Mouse (Mus musculus) kidney, embryonic 16.5 days (tissue): ENCODE measurements around the gene Zfp451. TPM values are rescaled to one million over a fixed set of nuclear protein-coding genes. Genes with fewer than 3 reads are reported as not detected.

Experiments used
- ATAC-seq: fragments of 200-750 bp; cut with Nextera tagmentation; 2 replicates; pipeline ENCODE4 v1.8.0; 2017; ENCODE audit warnings: moderate TSS enrichment; ENCODE audit not compliant: low FRiP score, low TSS enrichment
- H3K27ac ChIP-seq: fragments of 300-500 bp; sonication (generic); 2 replicates; pipeline ENCODE4 v1.5.1; 2014; ENCODE audit warnings: low read length
- H3K27me3 ChIP-seq: fragments of 300-500 bp; sonication (generic); 2 replicates; pipeline ENCODE4 v1.6.1; 2014; ENCODE audit warnings: low read length, control low read depth, mixed read lengths; ENCODE audit not compliant: insufficient read depth
- H3K36me3 ChIP-seq: fragments of 300-500 bp; sonication (generic); 2 replicates; pipeline ENCODE4 v1.6.1; 2014; ENCODE audit warnings: low read length, control low read depth, mixed read lengths; ENCODE audit not compliant: insufficient read depth
- H3K4me1 ChIP-seq: fragments of 300-500 bp; sonication (generic); 2 replicates; pipeline ENCODE4 v1.6.1; 2014; ENCODE audit warnings: low read length, control low read depth, mixed read lengths; ENCODE audit not compliant: insufficient read depth
- H3K4me2 ChIP-seq: fragments of 300-500 bp; sonication (generic); replicated peaks from 2 replicates; pipeline ENCODE4 v1.6.1; 2014; ENCODE audit warnings: low read depth, low read length
- H3K4me3 ChIP-seq: fragments of 300-500 bp; sonication (generic); 2 replicates; pipeline ENCODE4 v1.5.1; 2014; ENCODE audit warnings: mild to moderate bottlenecking, low read length
- H3K9ac ChIP-seq: fragments of 300-500 bp; sonication (generic); replicated peaks from 2 replicates; pipeline ENCODE4 v1.6.1; 2014; ENCODE audit warnings: low read length
- H3K9me3 ChIP-seq: fragments of 300-500 bp; sonication (generic); 2 replicates; pipeline ENCODE4 v1.6.1; 2016; ENCODE audit warnings: low read length, control low read depth
- WGBS: fragments of 180-500 bp; shearing (Covaris S2); extraction: QIAGEN DNeasy Blood & Tissue Kit; methylation state at CpG from one replicate; pipeline ENCODE4 v1.1.7; 2014; 5-methylcytosine and 5-hydroxymethylcytosine counted together
- polyA plus RNA-seq: library from polyadenylated mRNA; unstranded; fragments of >200 nt; fragmentation: Nextera tagmentation; extraction: Ambion mirVana; gene quantifications from 2 replicates; pipeline ENCODE4 v1.2.1, GENCODE M21; 2015

Zfp451 gene
- polyA plus RNA-seq, 1 experiment from 2014 or later: 26.4 TPM

DNA sequence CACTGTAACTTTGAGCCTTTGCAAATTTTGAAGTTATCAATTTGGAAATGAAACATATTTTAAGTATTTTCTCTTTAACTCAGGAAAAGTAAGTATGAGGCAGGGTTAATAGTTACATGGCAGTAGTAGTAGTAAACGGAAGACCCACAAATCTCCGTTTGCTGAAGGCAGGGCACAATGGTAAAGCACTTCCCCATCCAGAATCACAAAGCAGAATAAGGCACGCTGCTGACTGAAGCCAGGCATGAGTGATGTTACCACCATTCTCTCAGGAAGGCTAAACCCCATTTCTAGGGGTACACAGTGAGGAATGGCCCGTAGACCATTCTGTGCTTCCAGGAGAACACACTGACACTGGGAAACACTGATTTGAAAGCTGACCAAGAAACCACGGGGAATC lies 26.3 kb downstream of the Zfp451 start:
- H3K9me3 ChIP-seq: no peaks in the 10 kb centered on the region
- no peaks in the 10 kb centered on the region for H3K27me3 ChIP-seq
- no peak for ATAC-seq
- H3K4me1 ChIP-seq: no peaks in the 10 kb centered on the region
- H3K4me2 ChIP-seq: no peak overlapping the region
- H3K4me3 ChIP-seq: no peak overlapping the region
- H3K36me3 ChIP-seq: peaks cover 9% of the 10 kb centered on the region
- no peak overlapping the region for H3K27ac ChIP-seq
- WGBS: 86% methylated on average over 5 of the region's 5 CpGs
- no peak overlapping the region for H3K9ac ChIP-seq

DNA sequence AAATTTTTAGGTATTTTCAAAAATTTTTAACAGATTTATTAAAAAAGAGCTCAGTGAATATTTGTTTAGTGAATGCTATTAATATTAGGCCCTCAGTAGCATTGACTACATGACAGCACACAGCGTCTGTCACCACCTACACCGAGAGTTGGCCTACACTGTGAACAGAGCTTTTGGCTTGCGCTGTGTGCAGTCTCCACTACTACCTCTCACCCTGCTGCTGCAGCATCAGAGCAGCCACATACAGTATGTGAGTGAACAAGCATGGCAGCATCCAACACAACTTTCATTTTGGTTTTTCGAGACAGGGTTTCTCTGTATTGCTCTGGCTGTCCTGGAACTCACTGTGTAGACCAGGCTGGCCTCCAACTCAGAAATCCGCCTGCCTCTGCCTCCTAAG lies 29.8 kb downstream of the Zfp451 start:
- no peak overlapping the region for H3K4me3 ChIP-seq
- H3K9me3 ChIP-seq: no peaks in the 10 kb centered on the region
- no peak for ATAC-seq
- WGBS: 97% methylated on average over 5 of the region's 5 CpGs
- no peaks in the 10 kb centered on the region for H3K27me3 ChIP-seq
- H3K4me1 ChIP-seq: no peaks in the 10 kb centered on the region
- H3K9ac ChIP-seq: no peak overlapping the region
- H3K27ac ChIP-seq: no peak overlapping the region
- no peak overlapping the region for H3K4me2 ChIP-seq
- peaks cover 9% of the 10 kb centered on the region for H3K36me3 ChIP-seq

DNA sequence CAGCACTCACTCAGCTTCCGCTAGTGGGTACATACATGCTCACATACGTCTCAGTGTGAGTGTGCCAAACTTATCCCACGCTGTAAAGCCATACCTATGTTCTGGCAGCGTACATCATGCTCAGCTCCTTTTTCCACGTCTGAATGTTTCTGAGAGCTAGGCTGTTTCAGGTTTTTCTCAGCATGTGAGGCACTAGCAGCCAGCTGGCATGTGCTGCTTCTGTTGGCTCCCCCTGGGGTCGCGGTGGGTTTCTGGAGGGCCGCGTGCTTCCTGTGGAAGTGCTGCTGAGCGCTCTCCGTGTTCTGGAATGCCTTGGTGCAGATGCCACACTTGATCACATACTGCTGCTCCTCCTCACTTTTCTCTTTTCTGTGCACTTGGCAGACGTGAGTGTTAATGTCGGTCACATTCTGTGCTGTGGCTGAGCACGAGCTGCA lies 38.2 kb downstream of the Zfp451 start:
- H3K9me3 ChIP-seq: no peaks in the 10 kb centered on the region
- no peak overlapping the region for H3K9ac ChIP-seq
- ATAC-seq: no peak
- H3K27me3 ChIP-seq: no peaks in the 10 kb centered on the region
- 87% methylated on average over 14 of the region's 14 CpGs for WGBS
- no peak overlapping the region for H3K4me2 ChIP-seq
- no peak overlapping the region for H3K27ac ChIP-seq
- peaks cover 30% of the 10 kb centered on the region for H3K36me3 ChIP-seq
- H3K4me1 ChIP-seq: no peaks in the 10 kb centered on the region
- no peak overlapping the region for H3K4me3 ChIP-seq

DNA sequence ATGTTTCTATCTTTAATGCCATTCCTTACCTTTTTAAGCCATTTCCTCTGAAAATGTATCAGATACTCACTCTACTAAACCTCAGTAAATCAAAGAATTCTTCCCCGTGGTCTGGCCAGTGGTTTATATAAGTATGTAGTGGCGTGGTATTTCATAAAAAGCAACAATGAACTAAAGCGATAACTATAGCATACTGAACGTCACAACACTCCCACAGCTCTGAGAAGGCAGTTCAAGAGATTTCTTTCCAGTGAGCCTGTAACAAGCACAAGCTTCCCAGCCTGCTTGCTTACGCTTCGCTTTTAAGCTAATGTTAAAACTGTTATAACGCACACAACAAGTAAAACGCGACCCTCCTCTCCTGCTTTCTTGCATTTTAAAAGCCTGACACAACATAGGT lies 42.3 kb downstream of the Zfp451 start:
- WGBS: 93% methylated on average over 9 of the region's 9 CpGs
- H3K27me3 ChIP-seq: no peaks in the 10 kb centered on the region
- ATAC-seq: no peak

DNA sequence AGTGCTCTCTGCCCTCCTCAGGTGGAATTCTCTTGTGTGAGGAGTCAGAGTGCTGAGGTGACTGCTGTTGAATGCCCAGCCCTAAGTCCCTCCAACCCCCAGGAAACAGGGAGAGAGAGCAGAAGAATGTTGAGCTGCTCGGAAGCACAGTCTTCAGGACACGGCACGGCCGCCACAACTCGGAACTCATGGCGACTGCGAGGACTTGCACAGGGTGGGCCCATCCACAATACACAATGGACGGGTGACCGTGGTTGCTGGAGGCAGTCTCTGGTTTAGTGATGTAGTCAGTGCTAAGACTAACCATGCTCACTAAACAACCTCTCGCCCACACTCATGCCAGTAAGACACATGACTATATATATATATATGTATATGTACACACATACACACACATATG lies 42.8 kb downstream of the Zfp451 start:
- no peak overlapping the region for H3K27ac ChIP-seq
- WGBS: 94% methylated on average over 10 of the region's 10 CpGs
- no peak for ATAC-seq
- H3K4me3 ChIP-seq: no peak overlapping the region
- H3K9me3 ChIP-seq: no peaks in the 10 kb centered on the region
- H3K36me3 ChIP-seq: peaks cover 39% of the 10 kb centered on the region
- H3K27me3 ChIP-seq: no peaks in the 10 kb centered on the region
- H3K4me1 ChIP-seq: peaks cover 4% of the 10 kb centered on the region; the same call in 1 of the 2 replicates
- H3K9ac ChIP-seq: no peak overlapping the region
- H3K4me2 ChIP-seq: no peak overlapping the region

More for the DNA sequence above, 42.3 kb downstream of the Zfp451 start:
- Histone ChIP-seq H3K27ac (no peak overlapping the region), H3K4me1 (peaks cover 4% of the 10 kb centered on the region; the same call in 1 of the 2 replicates), H3K9ac (no peak overlapping the region), H3K36me3 (peaks cover 43% of the 10 kb centered on the region), H3K4me3 (no peak overlapping the region), H3K9me3 (no peaks in the 10 kb centered on the region), H3K4me2 (no peak overlapping the region)

DNA sequence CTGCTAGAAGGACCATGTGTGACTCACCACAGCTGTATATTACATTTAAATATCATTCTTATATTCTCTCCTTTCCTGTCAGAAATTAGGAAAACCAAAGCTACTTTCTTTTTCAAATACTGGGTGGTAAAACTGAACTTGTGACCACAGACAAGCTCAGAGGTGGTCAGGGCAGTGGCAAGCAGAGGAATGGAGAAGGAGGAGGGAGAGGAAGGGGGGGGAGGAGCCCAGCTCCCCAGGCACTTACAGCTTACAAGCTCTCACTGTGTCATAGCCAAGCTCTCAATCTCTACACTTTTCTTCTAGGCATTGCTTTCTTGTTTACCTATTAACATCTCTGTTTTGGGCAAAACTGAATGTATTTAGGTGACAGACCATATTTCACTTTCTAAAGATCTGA lies 45.6 kb downstream of the Zfp451 start:
- peaks cover 4% of the 10 kb centered on the region; the same call in 1 of the 2 replicates for H3K4me1 ChIP-seq
- ATAC-seq: no peak
- H3K4me2 ChIP-seq: no peak overlapping the region
- H3K9me3 ChIP-seq: no peaks in the 10 kb centered on the region
- H3K27me3 ChIP-seq: no peaks in the 10 kb centered on the region
- no peak overlapping the region for H3K4me3 ChIP-seq
- H3K36me3 ChIP-seq: peaks cover 33% of the 10 kb centered on the region
- no peak overlapping the region for H3K9ac ChIP-seq
- H3K27ac ChIP-seq: no peak overlapping the region

DNA sequence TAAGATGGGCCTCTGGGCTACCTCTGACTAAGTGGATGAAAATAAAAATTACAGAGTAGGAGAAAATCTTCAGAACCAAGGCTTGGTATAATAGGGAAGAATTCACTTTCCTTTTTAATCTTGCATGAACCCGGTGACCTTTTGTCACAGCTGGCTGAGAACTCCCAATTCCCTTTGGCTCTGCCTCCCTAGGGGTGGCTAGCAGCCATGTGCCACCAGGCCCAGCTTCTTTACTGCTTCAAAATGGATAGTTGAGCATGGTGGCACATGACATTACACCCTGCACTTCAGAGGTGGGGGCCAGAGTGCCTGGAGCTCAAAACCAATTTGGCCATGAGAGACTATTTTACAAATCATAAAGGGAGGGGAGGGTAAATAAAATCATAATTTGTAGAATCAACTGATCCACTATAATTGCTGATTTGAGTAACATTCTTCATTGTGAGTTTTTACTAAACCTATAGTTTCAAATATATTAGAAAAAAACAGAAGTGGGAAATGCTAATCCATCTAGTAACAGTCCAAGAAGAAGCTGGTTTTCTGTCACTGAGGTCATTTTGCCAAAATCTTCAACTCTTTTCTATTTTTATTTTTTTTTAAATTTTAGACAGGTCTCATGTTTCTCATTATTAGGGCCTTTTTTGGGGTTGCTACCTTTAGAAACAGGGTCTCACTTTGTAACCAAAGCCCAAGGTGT lies 46.2 kb downstream of the Zfp451 start:
- Histone ChIP-seq H3K4me2 (no peak overlapping the region), H3K27me3 (no peaks in the 10 kb centered on the region), H3K4me1 (peaks cover 4% of the 10 kb centered on the region; the same call in 1 of the 2 replicates), H3K36me3 (peaks cover 31% of the 10 kb centered on the region), H3K9me3 (no peaks in the 10 kb centered on the region), H3K4me3 (no peak overlapping the region), H3K9ac (no peak overlapping the region), H3K27ac (no peak overlapping the region)
- no peak for ATAC-seq
- 86% methylated on average over 1 of the region's 1 CpGs for WGBS

DNA sequence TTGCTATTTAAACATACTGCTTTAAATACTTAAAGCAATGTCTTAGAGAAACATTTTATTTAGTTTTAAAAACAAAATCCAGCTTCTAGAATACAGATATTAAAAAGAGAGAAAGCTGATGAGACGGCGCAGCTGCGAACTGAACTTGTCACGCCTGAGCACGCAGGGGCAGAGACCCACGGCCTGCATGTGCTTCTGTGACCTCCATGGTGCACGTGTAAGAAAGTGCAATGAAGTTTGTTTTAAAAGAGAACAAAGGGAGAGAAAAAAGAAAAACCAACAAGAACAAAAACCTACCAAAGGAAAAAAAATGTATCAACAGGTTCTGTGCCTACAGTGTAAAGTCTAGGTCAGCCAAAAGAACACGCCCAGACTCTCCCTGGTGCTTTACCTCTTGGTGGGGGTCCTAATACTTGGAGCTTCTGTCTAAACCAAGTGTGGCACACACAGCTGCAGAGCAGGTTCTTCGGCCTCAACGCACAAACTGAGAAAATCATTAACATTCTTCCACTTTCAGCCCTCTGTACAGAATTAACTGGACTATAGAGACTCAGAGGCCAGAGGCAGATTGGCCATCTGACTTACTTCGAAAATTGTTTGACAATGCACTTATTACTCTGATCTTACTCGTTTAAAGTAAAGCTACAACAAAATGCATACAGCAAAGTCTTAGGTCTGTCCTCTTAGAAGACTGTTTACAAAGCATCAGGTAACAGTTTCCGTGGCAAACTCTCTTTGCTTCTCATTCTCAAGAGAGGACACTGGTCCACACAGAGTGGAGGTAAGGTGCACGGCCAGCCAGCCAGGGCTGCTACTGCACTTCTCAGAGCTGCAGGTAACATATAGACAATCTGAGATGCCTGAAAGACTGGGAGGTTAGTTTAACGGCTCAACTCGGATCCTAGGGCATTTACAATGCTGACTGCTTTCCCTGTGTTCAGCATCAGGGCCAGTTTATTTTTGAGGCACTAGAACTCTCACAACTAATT lies 47.6 kb downstream of the Zfp451 start:
- H3K36me3 ChIP-seq: peaks cover 27% of the 10 kb centered on the region

DNA sequence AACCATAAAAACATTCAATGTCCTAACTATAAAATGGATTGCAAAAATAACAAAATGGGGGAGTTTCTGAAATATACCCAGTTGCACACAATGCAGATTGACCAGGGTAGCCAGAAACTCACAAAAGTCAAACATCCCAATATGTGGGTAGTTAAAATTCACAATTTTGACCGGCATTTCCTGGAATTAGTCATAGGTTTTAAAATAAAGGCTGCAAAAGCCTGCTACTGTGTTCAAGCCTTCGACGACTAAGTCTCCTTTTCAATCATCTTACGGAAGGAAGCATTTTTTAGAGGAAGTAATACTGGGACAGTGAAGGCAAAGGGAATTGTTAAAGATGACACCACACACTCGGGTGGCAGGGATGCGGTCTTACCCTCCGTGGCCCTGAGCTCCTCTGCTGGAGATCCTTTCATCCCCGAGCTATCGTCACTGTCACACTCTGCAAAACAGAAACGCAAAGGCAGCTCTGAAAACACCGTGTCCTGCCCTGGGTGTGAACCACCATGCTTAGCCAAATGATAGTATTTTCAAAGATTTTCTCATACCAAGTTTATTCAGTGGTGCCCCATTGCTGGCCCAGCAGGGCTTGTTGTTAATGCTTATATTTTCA lies 48.8 kb downstream of the Zfp451 start:
- Histone ChIP-seq H3K27ac (no peak overlapping the region), H3K4me1 (peaks cover 4% of the 10 kb centered on the region; the same call in 1 of the 2 replicates), H3K9me3 (no peaks in the 10 kb centered on the region), H3K36me3 (peaks cover 21% of the 10 kb centered on the region), H3K4me3 (no peak overlapping the region), H3K9ac (no peak overlapping the region), H3K27me3 (no peaks in the 10 kb centered on the region), H3K4me2 (no peak overlapping the region)
- no peak for ATAC-seq
- 84% methylated on average over 11 of the region's 11 CpGs for WGBS

More for the DNA sequence above, 47.6 kb downstream of the Zfp451 start:
- H3K4me2 ChIP-seq: no peak overlapping the region
- 65% methylated on average over 16 of the region's 16 CpGs for WGBS
- no peak overlapping the region for H3K4me3 ChIP-seq
- ATAC-seq: peak; percentile 84
- peaks cover 4% of the 10 kb centered on the region; the same call in 1 of the 2 replicates for H3K4me1 ChIP-seq
- H3K9ac ChIP-seq: no peak overlapping the region
- no peaks in the 10 kb centered on the region for H3K9me3 ChIP-seq
- H3K27ac ChIP-seq: peak overlapping the region; percentile 83
- no peaks in the 10 kb centered on the region for H3K27me3 ChIP-seq
